Mouse (Mus musculus): ENCODE results near the gene Obscn. TPM values are rescaled to one million over a fixed set of nuclear protein-coding genes. Genes with fewer than 3 reads are reported as not detected.

The Obscn gene
- polyA plus RNA-seq, 1 experiment from 2014 or later, result 0.19 TPM

DNA sequence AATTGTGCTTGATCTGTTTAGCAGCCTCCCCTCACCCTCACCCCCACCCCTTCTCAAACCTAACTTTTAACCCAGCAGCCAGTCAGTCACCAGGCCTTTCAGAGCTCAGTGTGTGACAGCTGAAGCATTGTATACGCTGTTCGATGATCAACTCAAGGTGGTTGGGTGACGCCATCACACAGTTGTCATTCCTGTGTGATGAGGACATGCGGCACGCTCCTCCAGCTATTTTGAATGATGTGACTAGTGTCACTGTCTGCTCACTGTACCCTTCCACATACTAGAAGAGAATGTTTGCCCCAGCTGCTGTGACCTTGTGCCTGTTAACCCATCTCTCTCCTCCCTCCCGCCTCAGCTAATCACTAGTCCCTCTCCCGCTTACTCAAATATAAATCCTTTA is 18.0 kb upstream of the Obscn start:
- H3K4me1 ChIP-seq (replicated peaks; ENCODE audit: control insufficient read depth, insufficient read depth, low read length), result no peaks in the 10 kb centered on the region
- no peak overlapping the region for H3K27ac ChIP-seq (ENCODE audit: low read depth, low read length)
- H3K36me3 ChIP-seq (ENCODE audit: control insufficient read depth, insufficient read depth, low read length), result peaks cover 2% of the 10 kb centered on the region; the same call in 1 of the 2 replicates
- H3K27me3 ChIP-seq (ENCODE audit: control insufficient read depth, insufficient read depth, low read length), result no peaks in the 10 kb centered on the region
- no peak overlapping the region for H3K4me2 ChIP-seq (replicated peaks; ENCODE audit: low read depth, low read length)
- H3K9ac ChIP-seq (ENCODE audit: low read depth, low read length), result no peak overlapping the region
- WGBS, result 92% methylated on average over 7 of the region's 7 CpGs
- H3K9me3 ChIP-seq (ENCODE audit: control insufficient read depth, low read length), result no peaks in the 10 kb centered on the region
- no peak overlapping the region for H3K4me3 ChIP-seq (ENCODE audit: low read depth, low read length)
- ATAC-seq (ENCODE audit: low FRiP score) (no peak), DNase-seq (ENCODE audit: low spot score) (no peak)

DNA sequence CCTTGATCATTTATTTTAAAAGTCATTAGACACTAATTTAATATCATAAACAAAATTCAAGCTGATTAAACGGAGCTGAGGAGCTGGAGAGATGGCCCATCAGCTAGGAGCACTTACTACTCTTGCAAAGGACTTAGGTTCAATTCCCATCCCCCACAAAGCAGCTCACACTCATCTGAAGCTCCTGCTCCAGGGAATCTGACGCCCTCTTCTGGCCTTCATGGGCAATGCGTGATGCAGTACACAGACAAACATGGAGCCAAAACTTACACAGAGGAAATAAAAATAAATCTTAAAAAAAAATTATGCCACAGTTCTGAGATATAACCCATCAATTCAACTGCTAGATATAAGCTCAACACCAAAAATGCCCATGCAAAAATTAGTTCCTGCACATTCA is 15.5 kb upstream of the Obscn start:
- Histone ChIP-seq H3K4me2 (replicated peaks; ENCODE audit: low read depth, low read length) (no peak overlapping the region), H3K27me3 (ENCODE audit: control insufficient read depth, insufficient read depth, low read length) (no peaks in the 10 kb centered on the region), H3K9ac (ENCODE audit: low read depth, low read length) (no peak overlapping the region), H3K4me1 (replicated peaks; ENCODE audit: control insufficient read depth, insufficient read depth, low read length) (no peaks in the 10 kb centered on the region), H3K9me3 (ENCODE audit: control insufficient read depth, low read length) (no peaks in the 10 kb centered on the region), H3K4me3 (ENCODE audit: low read depth, low read length) (no peak overlapping the region), H3K36me3 (ENCODE audit: control insufficient read depth, insufficient read depth, low read length) (no peaks in the 10 kb centered on the region), H3K27ac (ENCODE audit: low read depth, low read length) (no peak overlapping the region)
- ATAC-seq (ENCODE audit: low FRiP score) (no peak), DNase-seq (ENCODE audit: low spot score) (no peak)
- 29% methylated on average over 3 of the region's 3 CpGs for WGBS

DNA sequence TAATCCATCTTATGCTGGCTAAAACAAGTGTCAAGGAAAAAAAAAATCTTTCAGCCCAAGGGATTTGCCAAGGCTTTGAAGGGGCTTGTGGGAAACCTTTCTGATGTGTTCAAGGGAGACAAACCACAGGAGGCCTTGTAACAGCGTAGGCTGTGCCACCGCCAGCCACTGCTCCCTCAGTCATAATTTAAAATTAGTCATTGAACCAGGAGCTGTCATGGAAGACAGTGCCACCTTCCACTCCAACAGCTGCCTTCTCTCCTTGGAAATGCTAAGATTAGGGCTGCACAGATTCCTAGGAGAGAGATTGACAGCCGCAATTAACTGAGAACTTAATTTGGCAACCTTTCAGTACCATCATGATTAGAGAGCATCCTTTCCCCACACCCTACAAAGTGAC is 13.1 kb upstream of the Obscn start:
- Histone ChIP-seq H3K4me3 (ENCODE audit: low read depth, low read length) (no peak overlapping the region), H3K9me3 (ENCODE audit: control insufficient read depth, low read length) (no peaks in the 10 kb centered on the region)

DNA sequence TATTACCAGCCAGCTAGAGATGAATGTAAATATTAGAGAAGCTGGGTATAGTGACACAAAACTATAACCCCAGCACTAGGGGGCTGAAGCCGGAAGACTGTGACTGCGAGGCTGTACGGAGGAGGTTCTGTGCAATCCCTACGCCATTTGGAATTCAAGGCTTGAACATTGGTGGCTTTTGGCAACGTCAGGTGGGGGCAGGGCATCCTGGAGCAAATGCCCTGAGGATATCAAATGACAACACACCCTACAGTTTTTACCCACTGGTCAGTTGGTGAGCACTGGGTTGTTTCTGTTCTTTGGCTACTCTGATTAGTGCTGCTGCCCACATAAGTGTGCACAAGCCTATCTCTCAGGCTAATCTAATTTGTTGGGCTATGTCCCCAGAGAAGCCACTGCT is 6.8 kb upstream of the Obscn start:
- Histone ChIP-seq H3K27ac (ENCODE audit: low read depth, low read length) (no peak overlapping the region), H3K27me3 (ENCODE audit: control insufficient read depth, insufficient read depth, low read length) (peaks cover under 1% of the 10 kb centered on the region; the same call in 1 of the 2 replicates), H3K9me3 (ENCODE audit: control insufficient read depth, low read length) (no peaks in the 10 kb centered on the region), H3K4me3 (ENCODE audit: low read depth, low read length) (no peak overlapping the region), H3K4me2 (replicated peaks; ENCODE audit: low read depth, low read length) (no peak overlapping the region), H3K9ac (ENCODE audit: low read depth, low read length) (no peak overlapping the region), H3K36me3 (ENCODE audit: control insufficient read depth, insufficient read depth, low read length) (no peaks in the 10 kb centered on the region), H3K4me1 (replicated peaks; ENCODE audit: control insufficient read depth, insufficient read depth, low read length) (no peaks in the 10 kb centered on the region)
- DNase-seq (ENCODE audit: low spot score) (no peak), ATAC-seq (ENCODE audit: low FRiP score) (no peak)
- 77% methylated on average over 5 of the region's 5 CpGs for WGBS

More for the DNA sequence above, 13.1 kb upstream of the Obscn start:
- no peak overlapping the region for H3K9ac ChIP-seq (ENCODE audit: low read depth, low read length)
- no peaks in the 10 kb centered on the region for H3K4me1 ChIP-seq (replicated peaks; ENCODE audit: control insufficient read depth, insufficient read depth, low read length)
- no peak overlapping the region for H3K4me2 ChIP-seq (replicated peaks; ENCODE audit: low read depth, low read length)
- DNase-seq (ENCODE audit: low spot score), result no peak
- no peaks in the 10 kb centered on the region for H3K36me3 ChIP-seq (ENCODE audit: control insufficient read depth, insufficient read depth, low read length)
- H3K27me3 ChIP-seq (ENCODE audit: control insufficient read depth, insufficient read depth, low read length), result no peaks in the 10 kb centered on the region
- no peak for ATAC-seq (ENCODE audit: low FRiP score)
- WGBS, result 76% methylated on average over 3 of the region's 3 CpGs
- no peak overlapping the region for H3K27ac ChIP-seq (ENCODE audit: low read depth, low read length)

GRCm38 (mm10) chr11:59141772-59142370 is 5.7 kb upstream of the Obscn start:
- ATAC-seq (ENCODE audit: low FRiP score), result no peak
- Histone ChIP-seq H3K4me1 (replicated peaks; ENCODE audit: control insufficient read depth, insufficient read depth, low read length) (no peaks in the 10 kb centered on the region), H3K9me3 (ENCODE audit: control insufficient read depth, low read length) (no peaks in the 10 kb centered on the region), H3K36me3 (ENCODE audit: control insufficient read depth, insufficient read depth, low read length) (no peaks in the 10 kb centered on the region), H3K4me2 (replicated peaks; ENCODE audit: low read depth, low read length) (peak overlapping the region; percentile 12), H3K27me3 (ENCODE audit: control insufficient read depth, insufficient read depth, low read length) (peaks cover 10% of the 10 kb centered on the region), H3K4me3 (ENCODE audit: low read depth, low read length) (no peak overlapping the region), H3K27ac (ENCODE audit: low read depth, low read length) (no peak overlapping the region), H3K9ac (ENCODE audit: low read depth, low read length) (no peak overlapping the region)
- DNase-seq (ENCODE audit: low spot score), result peak; percentile 50
- 10% methylated on average over 14 of the region's 14 CpGs for WGBS

GRCm38 (mm10) chr11:59138537-59139486 is 2.6 kb upstream of the Obscn start:
- no peak overlapping the region for H3K4me2 ChIP-seq (replicated peaks; ENCODE audit: low read depth, low read length)
- peaks cover 39% of the 10 kb centered on the region for H3K27me3 ChIP-seq (ENCODE audit: control insufficient read depth, insufficient read depth, low read length)
- H3K4me3 ChIP-seq (ENCODE audit: low read depth, low read length), result no peak overlapping the region
- H3K9ac ChIP-seq (ENCODE audit: low read depth, low read length), result no peak overlapping the region
- ATAC-seq (ENCODE audit: low FRiP score) (no peak), DNase-seq (ENCODE audit: low spot score) (no peak)
- H3K9me3 ChIP-seq (ENCODE audit: control insufficient read depth, low read length), result no peaks in the 10 kb centered on the region
- 67% methylated on average over 19 of the region's 19 CpGs for WGBS
- H3K4me1 ChIP-seq (replicated peaks; ENCODE audit: control insufficient read depth, insufficient read depth, low read length), result peaks cover 8% of the 10 kb centered on the region; the same call in 1 of the 2 replicates
- H3K36me3 ChIP-seq (ENCODE audit: control insufficient read depth, insufficient read depth, low read length), result no peaks in the 10 kb centered on the region
- H3K27ac ChIP-seq (ENCODE audit: low read depth, low read length), result no peak overlapping the region

- WGBS, result 73% methylated on average over 12 of the region's 12 CpGs
- peaks cover 48% of the 10 kb centered on the region for H3K27me3 ChIP-seq (ENCODE audit: control insufficient read depth, insufficient read depth, low read length)
- H3K4me2 ChIP-seq (replicated peaks; ENCODE audit: low read depth, low read length), result no peak overlapping the region
Observed at GRCm38 (mm10) chr11:59136994-59137706, 948 bp upstream of the Obscn start.

GRCm38 (mm10) chr11:59135051-59135820 is 966 bp downstream of the Obscn start:
- H3K4me2 ChIP-seq (replicated peaks; ENCODE audit: low read depth, low read length), result peak overlapping the region; percentile 38
- no peak for ATAC-seq (ENCODE audit: low FRiP score)
- 8% methylated on average over 55 of the region's 55 CpGs for WGBS
- no peaks in the 10 kb centered on the region for H3K9me3 ChIP-seq (ENCODE audit: control insufficient read depth, low read length)
- H3K9ac ChIP-seq (ENCODE audit: low read depth, low read length), result no peak overlapping the region
- no peaks in the 10 kb centered on the region for H3K36me3 ChIP-seq (ENCODE audit: control insufficient read depth, insufficient read depth, low read length)
- H3K4me1 ChIP-seq (replicated peaks; ENCODE audit: control insufficient read depth, insufficient read depth, low read length), result peaks cover 8% of the 10 kb centered on the region; the same call in 1 of the 2 replicates
- H3K27me3 ChIP-seq (ENCODE audit: control insufficient read depth, insufficient read depth, low read length), result peaks cover 48% of the 10 kb centered on the region
- no peak overlapping the region for H3K27ac ChIP-seq (ENCODE audit: low read depth, low read length)
- peak; percentile 29 for DNase-seq (ENCODE audit: low spot score)
- peak overlapping the region; percentile 21 for H3K4me3 ChIP-seq (ENCODE audit: low read depth, low read length)

More at GRCm38 (mm10) chr11:59136994-59137706, 948 bp upstream of the Obscn start:
- no peak for DNase-seq (ENCODE audit: low spot score)
- Histone ChIP-seq H3K4me1 (replicated peaks; ENCODE audit: control insufficient read depth, insufficient read depth, low read length) (peaks cover 8% of the 10 kb centered on the region; the same call in 1 of the 2 replicates), H3K36me3 (ENCODE audit: control insufficient read depth, insufficient read depth, low read length) (no peaks in the 10 kb centered on the region), H3K4me3 (ENCODE audit: low read depth, low read length) (no peak overlapping the region), H3K9me3 (ENCODE audit: control insufficient read depth, low read length) (no peaks in the 10 kb centered on the region), H3K27ac (ENCODE audit: low read depth, low read length) (no peak overlapping the region), H3K9ac (ENCODE audit: low read depth, low read length) (no peak overlapping the region)
- no peak for ATAC-seq (ENCODE audit: low FRiP score)

Data from hindbrain, embryonic 11.5 days (tissue).